Mouse (Mus musculus) C2C12 (cell line): ENCODE measurements around the gene Tlr5.

Source experiments
- CEBPB ChIP-seq: IDR thresholded peaks from one replicate; pipeline ENCODE4 v1.6.1; 2011; ENCODE audit warnings: low read depth, mild to moderate bottlenecking, control low read depth, moderate library complexity
- CTCF ChIP-seq: IDR thresholded peaks from one replicate; pipeline ENCODE4 v1.5.1; 2011; ENCODE audit not compliant: control insufficient read depth, insufficient read depth, insufficient read length
- MAX ChIP-seq: IDR thresholded peaks from one replicate; pipeline ENCODE4 v1.6.1; 2011; ENCODE audit warnings: mild to moderate bottlenecking, control low read depth
- MYOG ChIP-seq: IDR thresholded peaks from one replicate; pipeline ENCODE4 v1.6.1; 2011; ENCODE audit not compliant: control insufficient read depth, insufficient read length; ENCODE audit errors: extremely low read depth
- USF1 ChIP-seq: IDR thresholded peaks from one replicate; pipeline ENCODE4 v1.6.1; 2011; ENCODE audit warnings: low read depth, mild to moderate bottlenecking, control low read depth, moderate library complexity

DNA sequence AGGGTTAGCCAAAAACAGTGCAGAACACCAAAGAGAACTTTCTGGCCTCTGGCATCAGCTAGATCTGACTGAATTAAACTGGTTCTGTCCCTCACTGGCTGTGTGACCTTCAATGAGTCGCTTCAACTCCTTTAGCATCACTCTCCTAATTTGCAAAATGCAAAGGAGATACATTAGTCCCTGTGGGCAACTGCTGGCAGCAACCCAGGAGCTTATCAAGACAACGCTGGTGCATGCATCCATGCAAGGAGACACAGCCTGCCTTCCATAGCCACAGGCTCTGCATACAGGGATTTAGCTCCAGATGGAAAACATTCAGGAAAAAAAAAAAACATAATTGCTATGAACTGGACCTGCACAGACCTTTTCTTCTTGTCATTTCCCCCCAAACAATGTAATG is 42.0 kb upstream of the Tlr5 start:
- TF ChIP-seq USF1 (no peak), CTCF (no peak), MYOG (no peak), MAX (no peak), CEBPB (no peak)
